Mouse (Mus musculus): ENCODE results near the gene Gm20388.
A peak's percentile ranks its signal among the peaks of the same experiment; 100 is the strongest.

Gm20388 gene

GRCm38 (mm10) chr8:122482448-122482847 lies 2571.8 kb downstream of the Gm20388 start:
- DNase-seq (ENCODE audit: extremely low spot score) = no peak

GRCm38 (mm10) chr8:122483877-122484276 lies 2573.2 kb downstream of the Gm20388 start:
- no peak for DNase-seq (ENCODE audit: extremely low spot score)

GRCm38 (mm10) chr8:122484831-122485230 lies 2574.2 kb downstream of the Gm20388 start:
- no peak for DNase-seq (ENCODE audit: extremely low spot score)

GRCm38 (mm10) chr8:122488387-122488786 lies 2577.7 kb downstream of the Gm20388 start:
- DNase-seq (ENCODE audit: extremely low spot score) = no peak

- DNase-seq (ENCODE audit: extremely low spot score) = no peak
These were observed 2586.5 kb downstream of the Gm20388 start for GRCm38 (mm10) chr8:122497016-122497734.

GRCm38 (mm10) chr8:122497912-122498311 lies 2587.3 kb downstream of the Gm20388 start:
- DNase-seq (ENCODE audit: extremely low spot score) = no peak

GRCm38 (mm10) chr8:122500856-122501255 lies 2590.2 kb downstream of the Gm20388 start:
- peak; percentile 77 for DNase-seq (ENCODE audit: extremely low spot score)

GRCm38 (mm10) chr8:122511552-122511951 lies 2600.9 kb downstream of the Gm20388 start:
- DNase-seq (ENCODE audit: extremely low spot score) = no peak

GRCm38 (mm10) chr8:122512392-122512791 lies 2601.8 kb downstream of the Gm20388 start:
- no peak for DNase-seq (ENCODE audit: extremely low spot score)

- no peak for DNase-seq (ENCODE audit: extremely low spot score)
These were observed 2605.1 kb downstream of the Gm20388 start for GRCm38 (mm10) chr8:122515699-122516098.

GRCm38 (mm10) chr8:122517541-122518190 lies 2607.0 kb downstream of the Gm20388 start:
- peak; percentile 69 for DNase-seq (ENCODE audit: extremely low spot score)

GRCm38 (mm10) chr8:122520611-122521010 lies 2610.0 kb downstream of the Gm20388 start:
- no peak for DNase-seq (ENCODE audit: extremely low spot score)

- DNase-seq (ENCODE audit: extremely low spot score) = no peak
These were observed 2612.4 kb downstream of the Gm20388 start for GRCm38 (mm10) chr8:122522796-122523651.

GRCm38 (mm10) chr8:122523652-122524360 lies 2613.2 kb downstream of the Gm20388 start:
- DNase-seq (ENCODE audit: extremely low spot score) = no peak

GRCm38 (mm10) chr8:122524506-122524905 lies 2613.9 kb downstream of the Gm20388 start:
- no peak for DNase-seq (ENCODE audit: extremely low spot score)

GRCm38 (mm10) chr8:122525004-122525403 lies 2614.4 kb downstream of the Gm20388 start:
- no peak for DNase-seq (ENCODE audit: extremely low spot score)

GRCm38 (mm10) chr8:122526084-122526483 lies 2615.4 kb downstream of the Gm20388 start:
- DNase-seq (ENCODE audit: extremely low spot score) = no peak

- DNase-seq (ENCODE audit: extremely low spot score) = no peak
These were observed 2616.0 kb downstream of the Gm20388 start for GRCm38 (mm10) chr8:122526526-122527170.

GRCm38 (mm10) chr8:122527937-122528336 lies 2617.3 kb downstream of the Gm20388 start:
- DNase-seq (ENCODE audit: extremely low spot score) = no peak

GRCm38 (mm10) chr8:122529159-122529558 lies 2618.5 kb downstream of the Gm20388 start:
- DNase-seq (ENCODE audit: extremely low spot score) = no peak

GRCm38 (mm10) chr8:122531312-122531711 lies 2620.7 kb downstream of the Gm20388 start:
- DNase-seq (ENCODE audit: extremely low spot score) = no peak

Data from embryo, embryonic 9.5 days (tissue).